Mouse (Mus musculus) olfactory bulb, adult 2 months (tissue): ENCODE results near the gene Rbm8a.

Source experiments
- CTCF ChIP-seq: fragments of 200-500 bp; IDR thresholded peaks from 2 replicates; pipeline ENCODE4 v1.5.1; 2012; ENCODE audit warnings: low read depth, mild to moderate bottlenecking, low read length, moderate library complexity; ENCODE audit not compliant: insufficient read depth
- POLR2A ChIP-seq: fragments of 200-500 bp; IDR thresholded peaks from 2 replicates; pipeline ENCODE4 v1.6.1; 2012; ENCODE audit warnings: mild to moderate bottlenecking, low read depth, low read length, moderate library complexity; ENCODE audit not compliant: insufficient read depth

- TF ChIP-seq CTCF (no peak), POLR2A (no peak)
Observed at GRCm38 (mm10) chr3:96679159-96679674, 49.5 kb downstream of the Rbm8a start.
